Mouse (Mus musculus): ENCODE data around the gene Tada2b. TPM values are rescaled to one million over a fixed set of nuclear protein-coding genes. Genes with fewer than 3 reads are reported as not detected.

Tada2b gene
- polyA plus RNA-seq, 1 experiment, result 17.2 TPM

DNA sequence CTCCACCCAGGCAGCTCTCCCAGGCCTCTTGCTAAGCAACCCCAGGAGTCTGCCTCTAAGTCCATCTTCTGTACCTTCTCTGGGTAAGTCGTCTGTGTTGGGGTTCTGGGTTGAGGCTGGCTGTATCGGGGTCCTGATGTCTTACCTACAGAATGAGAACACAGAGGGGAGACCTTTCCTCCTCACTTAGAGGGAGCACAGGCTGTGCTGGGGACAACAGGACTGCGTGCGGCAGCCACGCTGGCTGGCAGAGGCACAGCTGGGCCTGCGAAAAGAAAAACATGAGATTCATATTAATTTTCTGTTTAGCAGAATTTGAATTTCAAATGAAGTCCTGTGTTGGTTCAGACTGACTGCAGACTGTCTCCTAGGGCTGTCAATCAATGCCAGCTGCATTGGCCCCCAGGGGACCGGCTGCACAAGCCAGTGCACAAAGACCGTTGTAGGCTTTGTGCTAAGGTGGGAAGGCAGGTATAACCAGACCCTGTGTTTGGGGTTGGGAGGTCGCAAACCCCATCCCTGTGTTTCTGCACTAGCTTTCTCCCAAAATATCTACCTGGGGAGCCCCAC is 49.6 kb downstream of the Tada2b start:
- H3K4me3 ChIP-seq (ENCODE audit: insufficient read depth, low read length), result no peak overlapping the region
- TF ChIP-seq CTCF (IDR thresholded peaks at IDR 0.05; ENCODE audit: extremely low read depth, insufficient read depth, low read length) (no peak), POLR2A (IDR thresholded peaks at IDR 0.05; ENCODE audit: extremely low read depth, insufficient read depth, low read length) (no peak)

GRCm38 (mm10) chr5:36431711-36432110 is 52.4 kb downstream of the Tada2b start:
- TF ChIP-seq CTCF (IDR thresholded peaks at IDR 0.05; ENCODE audit: extremely low read depth, insufficient read depth, low read length), result no peak
- TF ChIP-seq POLR2A (IDR thresholded peaks at IDR 0.05; ENCODE audit: extremely low read depth, insufficient read depth, low read length), result no peak
- H3K27ac ChIP-seq (ENCODE audit: insufficient read depth, low read length), result no peak overlapping the region
- H3K4me3 ChIP-seq (ENCODE audit: insufficient read depth, low read length), result no peak overlapping the region
- peaks cover 2% of the 10 kb centered on the region; the same call in 1 of the 2 replicates for H3K4me1 ChIP-seq (ENCODE audit: control insufficient read depth, insufficient read depth, low read length)

More for the DNA sequence above, 49.6 kb downstream of the Tada2b start:
- peaks cover 2% of the 10 kb centered on the region; the same call in 1 of the 2 replicates for H3K4me1 ChIP-seq (ENCODE audit: control insufficient read depth, insufficient read depth, low read length)
- H3K27ac ChIP-seq (ENCODE audit: insufficient read depth, low read length), result no peak overlapping the region

DNA sequence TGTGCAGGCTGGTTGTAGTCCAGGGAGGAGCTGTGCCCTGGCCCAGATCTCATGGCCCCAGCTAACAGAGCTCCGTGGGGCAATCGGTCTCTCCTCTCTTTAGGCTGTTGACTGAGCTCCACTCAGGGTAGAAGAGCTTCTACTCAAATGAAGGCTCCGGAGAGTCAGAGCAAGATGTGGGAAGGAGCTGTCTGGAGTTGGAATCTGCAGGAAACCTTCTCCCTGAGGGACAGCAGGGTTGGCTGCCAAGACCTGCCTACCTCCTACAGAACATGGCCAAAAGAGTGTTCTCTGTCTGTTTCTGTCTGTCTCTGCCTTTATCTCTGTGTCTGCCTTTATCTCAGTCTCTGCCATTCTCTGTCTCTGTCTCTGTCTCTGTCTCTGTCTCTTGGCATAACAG is 54.5 kb downstream of the Tada2b start:
- no peak overlapping the region for H3K27ac ChIP-seq (ENCODE audit: insufficient read depth, low read length)
- peaks cover 4% of the 10 kb centered on the region; the same call in 1 of the 2 replicates for H3K4me1 ChIP-seq (ENCODE audit: control insufficient read depth, insufficient read depth, low read length)
- no peak overlapping the region for H3K4me3 ChIP-seq (ENCODE audit: insufficient read depth, low read length)
- TF ChIP-seq POLR2A (IDR thresholded peaks at IDR 0.05; ENCODE audit: extremely low read depth, insufficient read depth, low read length), result no peak
- TF ChIP-seq CTCF (IDR thresholded peaks at IDR 0.05; ENCODE audit: extremely low read depth, insufficient read depth, low read length), result no peak

- Histone ChIP-seq H3K4me3 (ENCODE audit: insufficient read depth, low read length) (no peak overlapping the region), H3K27ac (ENCODE audit: insufficient read depth, low read length) (no peak overlapping the region), H3K4me1 (ENCODE audit: control insufficient read depth, insufficient read depth, low read length) (peaks cover 4% of the 10 kb centered on the region; the same call in 1 of the 2 replicates)
- TF ChIP-seq CTCF (IDR thresholded peaks at IDR 0.05; ENCODE audit: extremely low read depth, insufficient read depth, low read length) (no peak), POLR2A (IDR thresholded peaks at IDR 0.05; ENCODE audit: extremely low read depth, insufficient read depth, low read length) (no peak)
These were observed 56.3 kb downstream of the Tada2b start for GRCm38 (mm10) chr5:36427831-36428230.

DNA sequence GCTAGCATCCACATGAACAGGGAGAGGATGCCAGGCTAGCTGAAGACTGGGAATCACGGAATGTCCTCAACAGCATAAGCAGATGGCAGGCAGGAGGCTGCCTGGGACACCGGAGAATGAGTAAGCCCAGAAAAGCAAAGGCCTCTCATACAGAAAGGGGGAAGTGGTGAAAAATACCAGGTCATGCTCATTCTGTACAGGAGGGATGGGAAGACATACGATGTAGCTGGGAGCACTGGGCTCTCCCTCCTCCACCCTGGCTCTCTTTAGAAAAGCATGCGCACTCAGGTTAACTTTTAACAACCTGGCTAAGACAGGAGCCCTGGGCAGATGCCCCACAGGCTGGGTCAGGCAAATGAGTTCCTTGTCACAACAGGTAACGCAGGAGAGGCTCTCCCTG is 57.7 kb downstream of the Tada2b start:
- Histone ChIP-seq H3K4me3 (ENCODE audit: insufficient read depth, low read length) (no peak overlapping the region), H3K4me1 (ENCODE audit: control insufficient read depth, insufficient read depth, low read length) (peaks cover 4% of the 10 kb centered on the region; the same call in 1 of the 2 replicates), H3K27ac (ENCODE audit: insufficient read depth, low read length) (no peak overlapping the region)
- TF ChIP-seq CTCF (IDR thresholded peaks at IDR 0.05; ENCODE audit: extremely low read depth, insufficient read depth, low read length), result no peak
- TF ChIP-seq POLR2A (IDR thresholded peaks at IDR 0.05; ENCODE audit: extremely low read depth, insufficient read depth, low read length), result no peak

DNA sequence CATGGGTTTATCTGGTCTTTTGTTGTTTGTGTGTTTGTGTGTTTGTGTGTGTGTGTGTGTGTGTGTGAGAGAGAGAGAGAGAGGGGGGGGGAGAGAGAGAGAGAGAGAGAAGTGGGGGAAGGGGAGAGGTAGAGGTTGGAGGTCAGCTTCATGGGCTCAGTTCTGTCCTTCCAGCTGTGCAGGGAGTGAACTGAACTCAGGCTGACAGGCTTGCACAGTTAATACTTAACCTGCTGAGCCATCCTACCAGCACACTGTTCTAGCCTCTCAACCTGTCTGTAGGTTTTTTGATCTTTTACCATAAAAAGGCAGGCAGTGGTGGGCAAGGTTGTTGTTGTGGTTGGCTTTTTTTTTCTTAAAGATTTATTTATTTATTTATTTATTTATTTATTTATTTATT is 59.4 kb downstream of the Tada2b start:
- Histone ChIP-seq H3K27ac (ENCODE audit: insufficient read depth, low read length) (no peak overlapping the region), H3K4me3 (ENCODE audit: insufficient read depth, low read length) (no peak overlapping the region), H3K4me1 (ENCODE audit: control insufficient read depth, insufficient read depth, low read length) (peaks cover 4% of the 10 kb centered on the region; the same call in 1 of the 2 replicates)
- TF ChIP-seq CTCF (IDR thresholded peaks at IDR 0.05; ENCODE audit: extremely low read depth, insufficient read depth, low read length) (no peak), POLR2A (IDR thresholded peaks at IDR 0.05; ENCODE audit: extremely low read depth, insufficient read depth, low read length) (no peak)

Other genes with a start within 250 kb of the Tada2b start
- 21.4 and 21.8 TPM in 2 replicates for gene Sorcs2, start 86.1 kb downstream of the Tada2b start, polyA plus RNA-seq (2012; rRNA removed)
- gene Grpel1, start 19.3 kb downstream of the Tada2b start, polyA plus RNA-seq (2012; rRNA removed), result 22.5 and 22.9 TPM in 2 replicates
- 0.98 and 1.0 TPM in 2 replicates for gene Ccdc96, start 303 bp upstream of the Tada2b start, polyA plus RNA-seq (2012; rRNA removed)
- gene Tbc1d14, start 109.0 kb upstream of the Tada2b start, polyA plus RNA-seq (2012; rRNA removed), result 67.0 and 68.4 TPM in 2 replicates
- 50.8 TPM in 2 replicates for gene D5Ertd579e, start 211.7 kb upstream of the Tada2b start, polyA plus RNA-seq (2012; rRNA removed)